Mouse (Mus musculus): ENCODE results near the gene B3galt6.

GRCm38 (mm10) chr4:155943534-155944249 is 48.8 kb downstream of the B3galt6 start, which contains the start of gene Ube2j2:
- TF ChIP-seq CTCF (IDR thresholded peaks at IDR 0.05; ENCODE audit: low read depth, low read length) = no peak
- TF ChIP-seq GATA1 (IDR thresholded peaks at IDR 0.05; ENCODE audit: borderline replicate concordance, low read length) = no peak
- no peak for TF ChIP-seq TAL1 (conservative IDR thresholded peaks at IDR 0.05; ENCODE audit: low read depth, low read length)
- no peak for TF ChIP-seq POLR2AphosphoS5 (IDR thresholded peaks at IDR 0.05; ENCODE audit: insufficient replicate concordance, low read depth, low read length)
- no peak for TF ChIP-seq GATA2 (IDR thresholded peaks at IDR 0.05; ENCODE audit: borderline replicate concordance, low read depth, low read length)
